Mouse (Mus musculus) megakaryocyte, embryonic 14.5 days (primary cell): ENCODE measurements at regions not wholly inside any gene's neighbourhood (a gene's known extent, or its start where the extent isn't known, plus 50 kb on each side); places are given as distances from the start of the nearest gene placed in this dataset.

Experiments used
- H3K27me3 ChIP-seq: replicated peaks from 2 replicates; pipeline ENCODE3; 2012; ENCODE audit warnings: inconsistent platforms
- H3K36me3 ChIP-seq: replicated peaks from 2 replicates; pipeline ENCODE3; 2012; ENCODE audit warnings: low read length, inconsistent platforms, mixed read lengths
- H3K4me1 ChIP-seq: 2 replicates; pipeline ENCODE4 v1.6.1; 2012; ENCODE audit warnings: inconsistent platforms
- H3K4me3 ChIP-seq: replicated peaks from 2 replicates; pipeline ENCODE3; 2012; ENCODE audit warnings: moderate library complexity, mild to moderate bottlenecking, inconsistent platforms
- H3K9me3 ChIP-seq: 2 replicates; pipeline ENCODE4 v1.6.1; 2012; ENCODE audit warnings: inconsistent platforms
- FLI1 ChIP-seq: IDR thresholded peaks from 2 replicates; pipeline ENCODE4 v1.6.1; 2012; ENCODE audit warnings: low read length, inconsistent platforms, mixed read lengths
- GATA1 ChIP-seq: IDR thresholded peaks from 3 replicates; pipeline ENCODE4 v1.6.1; 2012; ENCODE audit warnings: mixed read lengths, low read length, inconsistent platforms, borderline replicate concordance

DNA sequence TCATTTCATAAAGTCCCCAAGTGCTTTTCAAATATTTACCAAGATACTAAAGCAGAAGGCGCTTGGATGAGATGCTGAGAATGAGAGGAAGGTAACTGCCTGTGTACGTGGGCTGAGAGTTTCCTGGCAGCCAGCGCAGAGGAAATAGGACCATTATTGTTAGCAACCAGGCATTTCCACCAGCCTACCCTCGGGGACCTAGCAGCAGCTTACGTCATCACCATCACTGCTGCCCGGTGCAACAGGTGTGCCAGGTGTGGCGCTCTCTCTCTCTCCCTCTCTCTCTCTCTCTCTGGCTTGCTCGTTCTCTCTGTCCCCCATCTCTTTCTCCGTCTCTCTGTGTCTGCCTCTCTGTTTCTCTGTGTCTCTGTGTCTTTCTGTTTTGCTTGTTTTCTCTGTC lies 55.1 kb upstream of the Fam222a start:
- H3K4me1 ChIP-seq = peaks cover 34% of the 10 kb centered on the region
- H3K4me3 ChIP-seq = peak overlapping the region; percentile 28
- H3K36me3 ChIP-seq = no peaks in the 10 kb centered on the region
- TF ChIP-seq FLI1 (no peak), GATA1 (no peak)
- H3K9me3 ChIP-seq = peaks cover 12% of the 10 kb centered on the region
- peaks cover 74% of the 10 kb centered on the region for H3K27me3 ChIP-seq

GRCm38 (mm10) chr5:114513911-114514457 lies 53.8 kb upstream of the Fam222a start:
- no peak overlapping the region for H3K4me3 ChIP-seq
- no peak for TF ChIP-seq FLI1
- TF ChIP-seq GATA1 = no peak
- peaks cover 21% of the 10 kb centered on the region for H3K9me3 ChIP-seq
- H3K36me3 ChIP-seq = no peaks in the 10 kb centered on the region
- peaks cover 28% of the 10 kb centered on the region for H3K4me1 ChIP-seq
- peaks cover 63% of the 10 kb centered on the region for H3K27me3 ChIP-seq

GRCm38 (mm10) chr5:114517010-114517409 lies 50.8 kb upstream of the Fam222a start:
- peaks cover 22% of the 10 kb centered on the region for H3K4me1 ChIP-seq
- TF ChIP-seq FLI1 (no peak), GATA1 (no peak)
- H3K4me3 ChIP-seq = peak overlapping the region; percentile 7
- peaks cover 28% of the 10 kb centered on the region for H3K9me3 ChIP-seq
- H3K36me3 ChIP-seq = no peaks in the 10 kb centered on the region
- H3K27me3 ChIP-seq = peaks cover 51% of the 10 kb centered on the region

DNA sequence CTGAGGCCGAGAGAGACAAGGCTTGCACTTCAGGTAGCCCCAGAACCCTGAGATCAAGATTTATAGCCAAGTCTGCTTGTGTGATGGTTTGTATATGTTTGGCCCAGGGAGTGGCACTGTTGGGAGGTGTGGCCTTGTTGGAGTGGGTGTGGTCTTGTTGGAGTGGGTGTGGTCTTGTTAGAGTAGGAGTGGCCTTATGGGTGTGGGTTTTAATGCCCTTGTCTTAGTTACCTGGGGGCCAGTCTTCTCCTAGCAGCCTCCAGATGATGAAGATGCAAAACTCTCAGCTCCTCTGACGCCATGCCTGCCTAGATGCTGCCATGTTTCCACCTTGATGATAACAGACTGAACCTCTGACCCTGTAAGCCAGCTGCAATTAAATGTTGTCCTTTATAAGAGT lies 49.8 kb upstream of the Fam222a start:
- no peaks in the 10 kb centered on the region for H3K36me3 ChIP-seq
- peaks cover 16% of the 10 kb centered on the region for H3K4me1 ChIP-seq
- TF ChIP-seq GATA1 = no peak
- no peak for TF ChIP-seq FLI1
- H3K9me3 ChIP-seq = peaks cover 28% of the 10 kb centered on the region
- no peak overlapping the region for H3K4me3 ChIP-seq
- peaks cover 47% of the 10 kb centered on the region for H3K27me3 ChIP-seq
